Mouse (Mus musculus) mouse embryonic stem cell (cell line): ENCODE results near the gene Fam160a2.
"Not testable (repeated sequence)": the region's sequence is repeated elsewhere in the genome, so short reads cannot be mapped to it uniquely, and the experiment has no call there.

Source experiments
- in situ Hi-C, 2 experiments: fragments of 300-500 bp; cut with MboI; formaldehyde crosslinking; loops; 1 replicate in 1 of 2; 3 replicates in 1 of 2; pipeline ENCODE4 v1.14.3; 2019 to 2020; ENCODE audit warnings: low sequenced_read_pairs in 2 of 2, low pct_unique_long_range_greater_than_20kb in 1 of 2, mixed read lengths in 1 of 2; ENCODE audit not compliant: unreplicated experiment in 1 of 2

Fam160a2 gene

GRCm38 (mm10) chr7:105399058-105399934 lies 558 bp downstream of the Fam160a2 start:
- in situ Hi-C loops, result loop anchor here in 1 of 2 experiments (25.0 kb wide), 1 partner anchor 1162 kb away; the partner anchor contains the start of gene Trim34a

DNA sequence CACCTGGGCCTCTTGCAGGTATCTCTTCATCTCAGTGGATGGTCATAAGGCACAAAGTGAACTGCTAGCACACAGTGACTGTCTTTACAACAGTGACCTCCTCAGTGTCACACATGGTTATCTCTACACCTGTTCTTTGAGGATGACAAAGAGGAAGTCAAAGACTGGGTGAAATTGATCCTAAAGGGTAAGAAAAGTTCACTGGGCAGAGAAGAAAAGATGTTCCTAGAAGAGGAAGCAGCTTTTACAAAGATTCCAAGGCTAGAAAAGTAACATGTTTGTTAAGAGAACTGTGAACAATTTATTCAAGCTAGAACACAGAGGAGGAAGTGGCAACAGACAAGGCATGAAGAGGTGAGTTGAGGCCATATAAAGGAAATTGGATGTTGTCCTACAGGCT lies 3.7 kb downstream of the Fam160a2 start:
- in situ Hi-C loops, result loop anchor here in 1 of 2 experiments (25.0 kb wide), 1 partner anchor 1159 kb away; the partner anchor contains the start of gene Trim34a

- in situ Hi-C loops, result loop anchor here in 1 of 2 experiments (25.0 kb wide), 1 partner anchor 1158 kb away; the partner anchor contains the start of gene Trim34a
These were observed 4.6 kb downstream of the Fam160a2 start for GRCm38 (mm10) chr7:105395131-105395820.

DNA sequence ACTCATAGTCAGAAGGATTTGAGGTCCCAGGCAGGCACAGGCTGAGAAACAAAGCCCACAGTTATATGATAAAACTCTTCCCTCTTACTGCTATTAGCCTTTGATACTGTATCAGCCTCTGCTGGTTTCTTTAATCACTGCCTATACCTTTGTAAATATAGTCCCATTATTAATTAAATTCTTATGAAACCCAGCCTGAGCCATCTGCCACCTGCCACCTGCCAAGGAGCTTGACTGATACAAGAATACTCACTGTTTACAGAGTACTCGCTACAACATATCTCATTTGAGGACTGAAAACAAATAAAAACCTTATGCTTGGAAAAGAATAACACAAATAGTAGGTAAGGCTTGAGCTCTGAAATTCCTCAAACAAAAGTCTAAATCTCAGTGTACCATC lies 5.2 kb downstream of the Fam160a2 start:
- in situ Hi-C loops, result loop anchor here in 1 of 2 experiments (25.0 kb wide), 1 partner anchor 1157 kb away; the partner anchor contains the start of gene Trim34a

GRCm38 (mm10) chr7:105390236-105390635 lies 9.6 kb downstream of the Fam160a2 start:
- in situ Hi-C loops, result loop anchor here in 1 of 2 experiments (25.0 kb wide), 1 partner anchor 1153 kb away; the partner anchor contains the start of gene Trim34a

GRCm38 (mm10) chr7:105387696-105388095 lies 12.2 kb downstream of the Fam160a2 start:
- in situ Hi-C loops, result loop anchor here in 1 of 2 experiments (25.0 kb wide), 1 partner anchor 1150 kb away; the partner anchor contains the start of gene Trim34a

DNA sequence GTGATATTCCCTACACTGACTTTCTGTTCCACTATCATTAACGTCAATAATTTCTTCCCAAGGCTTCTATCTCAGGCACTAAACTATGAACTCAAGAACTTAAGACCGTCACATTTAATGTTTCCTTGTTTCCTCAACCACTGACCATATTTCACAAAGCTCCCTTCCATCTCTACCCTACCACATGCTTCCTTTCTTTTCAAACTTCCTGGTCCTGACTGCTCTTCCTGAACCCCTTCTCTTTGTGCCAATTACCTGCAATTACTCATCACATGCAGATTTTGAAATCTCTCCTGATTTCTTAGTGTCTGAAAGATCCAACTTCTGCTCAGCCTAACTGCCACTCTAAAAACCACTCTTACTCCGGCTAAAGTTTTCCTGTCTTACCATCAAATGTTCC lies 19.5 kb downstream of the Fam160a2 start:
- in situ Hi-C loops, result loop anchor here in 1 of 2 experiments (25.0 kb wide), 1 partner anchor 1143 kb away; the partner anchor contains the start of gene Trim34a

DNA sequence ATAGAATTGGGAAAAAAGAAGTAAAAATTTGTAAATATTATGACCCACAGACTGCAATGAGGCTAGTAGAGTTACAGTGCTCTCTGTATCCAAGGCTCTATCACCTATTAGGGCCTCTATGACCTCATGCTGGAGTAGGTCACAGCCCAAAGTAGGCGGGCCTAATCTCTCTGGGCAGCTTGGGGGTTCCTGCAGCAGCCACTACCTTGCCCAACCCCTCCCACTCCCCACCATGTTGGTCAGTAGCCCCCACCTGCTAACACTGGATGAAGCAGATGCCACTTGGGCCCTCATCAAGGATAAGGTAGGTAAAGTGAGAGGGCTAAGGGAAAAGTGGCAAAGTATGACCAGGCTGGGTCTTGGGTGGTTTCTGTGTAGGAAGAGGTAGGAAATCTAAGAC lies 25.0 kb downstream of the Fam160a2 start, which contains the start of gene Gm5901:
TSS of gene Gm5901 (plus strand) at position 173 of the 400 bp plus-strand sequence.
- in situ Hi-C loops, result loop anchor here in 1 of 2 experiments (25.0 kb wide), 1 partner anchor 1138 kb away; the partner anchor contains the start of gene Trim34a

GRCm38 (mm10) chr7:105373976-105374375 lies 25.9 kb downstream of the Fam160a2 start:
- in situ Hi-C loops, result no loop called here

DNA sequence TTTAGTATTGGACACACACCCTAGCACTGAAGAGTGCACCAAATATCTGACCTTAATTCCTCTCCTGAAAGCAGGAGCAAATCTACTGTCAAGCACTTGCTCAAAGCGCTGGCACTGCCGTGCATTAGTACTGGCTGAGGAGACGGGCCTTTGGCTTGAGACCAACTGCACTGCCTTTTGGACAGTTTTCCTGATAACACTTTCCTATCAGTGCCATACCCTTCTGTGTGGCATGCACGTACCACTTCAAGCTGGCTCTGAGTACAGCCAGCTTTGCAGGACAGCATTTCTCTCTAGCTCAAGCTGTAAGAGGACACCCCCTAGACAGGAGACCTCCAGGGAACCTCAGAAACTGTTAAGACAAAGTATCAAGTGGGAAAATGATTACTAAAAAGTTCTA lies 26.3 kb downstream of the Fam160a2 start:
- in situ Hi-C loops, result no loop called here

DNA sequence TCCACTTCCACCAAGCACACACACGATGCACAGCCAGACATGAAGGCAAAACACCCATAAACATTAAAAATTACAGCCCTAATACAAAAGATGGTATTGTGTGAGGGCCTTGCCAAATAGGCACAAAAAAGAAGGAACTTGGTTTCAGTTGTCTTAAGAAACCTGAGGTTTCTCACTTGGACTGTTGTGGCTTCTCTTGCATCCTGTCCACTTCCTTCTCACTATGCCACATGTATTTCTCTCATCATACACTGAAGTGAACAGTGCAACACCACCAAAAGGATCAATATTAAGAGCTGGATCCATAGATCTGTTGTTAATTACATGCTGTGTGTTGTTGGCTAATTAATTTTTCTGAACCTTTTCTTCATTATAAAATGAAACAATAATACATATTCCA lies 26.9 kb downstream of the Fam160a2 start:
- in situ Hi-C loops, result no loop called here

GRCm38 (mm10) chr7:105368521-105368920 lies 31.3 kb downstream of the Fam160a2 start:
- in situ Hi-C loops, result no loop called here

DNA sequence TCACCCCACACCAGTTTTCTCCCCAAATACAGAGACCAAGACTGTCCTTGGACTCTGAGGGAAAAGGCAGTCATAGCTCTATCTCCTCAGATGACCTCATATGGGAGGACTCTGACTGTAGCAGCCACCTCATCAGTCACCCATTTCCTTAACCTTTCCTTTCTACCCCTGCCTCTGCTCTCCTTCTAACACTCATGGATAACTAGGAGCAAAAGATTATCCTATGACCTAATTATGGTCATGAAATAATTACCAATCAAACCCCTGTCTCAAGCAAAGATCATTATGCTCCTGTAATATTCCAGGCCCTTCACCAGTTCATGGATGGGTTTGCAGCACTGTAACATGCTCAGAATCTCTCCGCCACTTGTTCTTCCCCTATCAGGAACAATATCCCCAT lies 31.9 kb downstream of the Fam160a2 start, which contains the start of gene Olfr692:
TSS of gene Olfr692 (plus strand) at position 301 of the 400 bp plus-strand sequence.
- in situ Hi-C loops, result no loop called here

- in situ Hi-C loops, result no loop called here
These were observed 32.6 kb downstream of the Fam160a2 start for GRCm38 (mm10) chr7:105367268-105367667.

DNA sequence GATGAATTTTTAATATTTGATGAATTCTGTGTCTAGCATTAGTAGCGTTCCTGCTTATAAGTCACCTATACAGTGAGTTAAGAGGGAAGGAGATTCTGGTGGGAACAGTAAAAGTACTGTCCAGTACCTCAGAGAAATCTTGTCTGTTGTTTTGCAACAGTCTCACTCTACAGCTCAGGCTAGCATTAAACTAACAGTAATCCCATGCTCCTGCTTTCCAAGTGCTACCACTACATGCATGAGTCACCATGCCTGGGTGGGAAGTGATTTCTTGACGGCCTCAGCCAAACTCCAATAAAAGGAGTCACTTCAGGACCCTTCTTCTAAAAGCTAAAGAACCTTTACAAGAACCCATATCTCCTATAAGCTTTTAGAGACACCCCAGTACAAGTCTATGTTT lies 38.1 kb downstream of the Fam160a2 start:
- in situ Hi-C loops, result no loop called here

- in situ Hi-C loops, result not testable (repeated sequence)
These were observed 43.4 kb downstream of the Fam160a2 start for GRCm38 (mm10) chr7:105356487-105356886.

DNA sequence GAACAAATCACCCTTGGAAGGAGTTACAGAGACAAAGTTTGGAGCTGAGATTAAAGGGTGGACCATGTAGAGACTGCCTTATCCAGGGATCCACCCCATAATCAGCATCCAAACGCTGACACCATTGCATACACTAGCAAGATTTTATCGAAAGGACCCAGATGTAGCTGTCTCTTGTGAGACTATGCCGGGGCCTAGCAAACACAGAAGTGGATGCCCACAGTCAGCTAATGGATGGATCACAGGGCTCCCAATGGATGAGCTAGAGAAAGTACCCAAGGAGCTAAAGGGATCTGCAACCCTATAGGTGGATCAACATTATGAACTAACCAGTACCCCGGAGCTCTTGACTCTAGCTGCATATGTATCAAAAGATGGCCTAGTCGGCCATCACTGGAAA lies 43.8 kb downstream of the Fam160a2 start:
- in situ Hi-C loops, result not testable (repeated sequence)

GRCm38 (mm10) chr7:105342752-105343151 lies 57.1 kb downstream of the Fam160a2 start:
- in situ Hi-C loops, result no loop called here

- in situ Hi-C loops, result no loop called here
These were observed 57.7 kb downstream of the Fam160a2 start, which contains the start of gene Olfr691 for GRCm38 (mm10) chr7:105342170-105342569. Olfr691 (minus strand) TSS chr7:105342270.
